Mouse (Mus musculus): ENCODE results near the gene Evi5. TPM values are rescaled to one million over a fixed set of nuclear protein-coding genes. Genes with fewer than 3 reads are reported as not detected.

Gene Evi5
- polyA plus RNA-seq, 1 experiment = 6.8 TPM

GRCm38 (mm10) chr5:107829998-107830560 lies 44.8 kb downstream of the Evi5 start, which contains the start of gene Ube2d2b:
Gene Ube2d2b (plus strand): TSS chr5:107830099.
- Histone ChIP-seq H3K79me3 (ENCODE audit: low read depth) (peaks cover 24% of the 10 kb centered on the region), H3K4me3 (ENCODE audit: insufficient read depth, poor library complexity, severe bottlenecking) (no peak within 1 kb of the TSS), H3K36me3 (ENCODE audit: control insufficient read depth, insufficient read depth) (peaks cover 9% of the 10 kb centered on the region), H3ac (ENCODE audit: control insufficient read depth, insufficient read length, low read depth) (no peak within 1 kb of the TSS), H3K79me2 (ENCODE audit: control insufficient read depth, insufficient read depth) (peaks cover 55% of the 10 kb centered on the region), H3K27me3 (ENCODE audit: control insufficient read depth, insufficient read depth, insufficient read length) (no peaks in the 10 kb centered on the region)
- TF ChIP-seq MYOD1 (IDR thresholded peaks at IDR 0.05; ENCODE audit: control insufficient read depth, insufficient read length, low read depth) = no peak
- no peak for TF ChIP-seq CTCF (IDR thresholded peaks at IDR 0.05; ENCODE audit: control insufficient read depth, insufficient read depth, insufficient read length)
- no peak for TF ChIP-seq MAX (IDR thresholded peaks at IDR 0.05)

- Histone ChIP-seq H3K36me3 (ENCODE audit: control insufficient read depth, insufficient read depth) (peaks cover 7% of the 10 kb centered on the region), H3K79me2 (ENCODE audit: control insufficient read depth, insufficient read depth) (peaks cover 36% of the 10 kb centered on the region), H3K4me3 (ENCODE audit: insufficient read depth, poor library complexity, severe bottlenecking) (no peak overlapping the region), H3ac (ENCODE audit: control insufficient read depth, insufficient read length, low read depth) (no peak overlapping the region), H3K27me3 (ENCODE audit: control insufficient read depth, insufficient read depth, insufficient read length) (no peaks in the 10 kb centered on the region), H3K79me3 (ENCODE audit: low read depth) (peaks cover 15% of the 10 kb centered on the region)
- TF ChIP-seq CTCF (IDR thresholded peaks at IDR 0.05; ENCODE audit: control insufficient read depth, insufficient read depth, insufficient read length) = no peak
- TF ChIP-seq USF1 (IDR thresholded peaks at IDR 0.05; ENCODE audit: low read depth) = no peak
- TF ChIP-seq FOSL1 (IDR thresholded peaks at IDR 0.05; ENCODE audit: insufficient read depth, low read length, poor library complexity, severe bottlenecking) = no peak
- no peak for TF ChIP-seq MAX (IDR thresholded peaks at IDR 0.05)
- TF ChIP-seq MYOG (IDR thresholded peaks at IDR 0.05; ENCODE audit: control insufficient read depth, extremely low read depth, insufficient read length) = no peak
- no peak for TF ChIP-seq CEBPB (IDR thresholded peaks at IDR 0.05; ENCODE audit: low read depth)
- no peak for TF ChIP-seq MYOD1 (IDR thresholded peaks at IDR 0.05; ENCODE audit: control insufficient read depth, insufficient read length, low read depth)
Observed at GRCm38 (mm10) chr5:107822521-107822920, 52.4 kb downstream of the Evi5 start.

- no peak overlapping the region for H3K4me3 ChIP-seq (ENCODE audit: insufficient read depth, poor library complexity, severe bottlenecking)
- no peak overlapping the region for H3ac ChIP-seq (ENCODE audit: control insufficient read depth, insufficient read length, low read depth)
- no peaks in the 10 kb centered on the region for H3K79me3 ChIP-seq (ENCODE audit: low read depth)
- H3K79me2 ChIP-seq (ENCODE audit: control insufficient read depth, insufficient read depth) = no peaks in the 10 kb centered on the region
- no peaks in the 10 kb centered on the region for H3K27me3 ChIP-seq (ENCODE audit: control insufficient read depth, insufficient read depth, insufficient read length)
- TF ChIP-seq MAX (IDR thresholded peaks at IDR 0.05) (no peak), MYOG (IDR thresholded peaks at IDR 0.05; ENCODE audit: control insufficient read depth, extremely low read depth, insufficient read length) (no peak), USF1 (IDR thresholded peaks at IDR 0.05; ENCODE audit: low read depth) (no peak), FOSL1 (IDR thresholded peaks at IDR 0.05; ENCODE audit: insufficient read depth, low read length, poor library complexity, severe bottlenecking) (no peak), MYOD1 (IDR thresholded peaks at IDR 0.05; ENCODE audit: control insufficient read depth, insufficient read length, low read depth) (no peak), CEBPB (IDR thresholded peaks at IDR 0.05; ENCODE audit: low read depth) (no peak), CTCF (IDR thresholded peaks at IDR 0.05; ENCODE audit: control insufficient read depth, insufficient read depth, insufficient read length) (no peak)
- H3K36me3 ChIP-seq (ENCODE audit: control insufficient read depth, insufficient read depth) = peaks cover 38% of the 10 kb centered on the region
Observed at GRCm38 (mm10) chr5:107814651-107815050, 60.3 kb downstream of the Evi5 start.

GRCm38 (mm10) chr5:107807496-107807895 lies 67.4 kb downstream of the Evi5 start:
- Histone ChIP-seq H3K79me3 (ENCODE audit: low read depth) (no peaks in the 10 kb centered on the region), H3K79me2 (ENCODE audit: control insufficient read depth, insufficient read depth) (no peaks in the 10 kb centered on the region), H3K36me3 (ENCODE audit: control insufficient read depth, insufficient read depth) (peaks cover 22% of the 10 kb centered on the region), H3ac (ENCODE audit: control insufficient read depth, insufficient read length, low read depth) (no peak overlapping the region), H3K27me3 (ENCODE audit: control insufficient read depth, insufficient read depth, insufficient read length) (no peaks in the 10 kb centered on the region), H3K4me3 (ENCODE audit: insufficient read depth, poor library complexity, severe bottlenecking) (no peak overlapping the region)
- TF ChIP-seq CEBPB (IDR thresholded peaks at IDR 0.05; ENCODE audit: low read depth) (no peak), MAX (IDR thresholded peaks at IDR 0.05) (no peak), CTCF (IDR thresholded peaks at IDR 0.05; ENCODE audit: control insufficient read depth, insufficient read depth, insufficient read length) (no peak), MYOD1 (IDR thresholded peaks at IDR 0.05; ENCODE audit: control insufficient read depth, insufficient read length, low read depth) (no peak), FOSL1 (IDR thresholded peaks at IDR 0.05; ENCODE audit: insufficient read depth, low read length, poor library complexity, severe bottlenecking) (no peak), MYOG (IDR thresholded peaks at IDR 0.05; ENCODE audit: control insufficient read depth, extremely low read depth, insufficient read length) (no peak), USF1 (IDR thresholded peaks at IDR 0.05; ENCODE audit: low read depth) (no peak)

- Histone ChIP-seq H3K4me3 (ENCODE audit: insufficient read depth, poor library complexity, severe bottlenecking) (no peak overlapping the region), H3ac (ENCODE audit: control insufficient read depth, insufficient read length, low read depth) (no peak overlapping the region), H3K79me3 (ENCODE audit: low read depth) (no peaks in the 10 kb centered on the region), H3K27me3 (ENCODE audit: control insufficient read depth, insufficient read depth, insufficient read length) (no peaks in the 10 kb centered on the region), H3K79me2 (ENCODE audit: control insufficient read depth, insufficient read depth) (no peaks in the 10 kb centered on the region), H3K36me3 (ENCODE audit: control insufficient read depth, insufficient read depth) (peaks cover 3% of the 10 kb centered on the region)
- TF ChIP-seq MYOD1 (IDR thresholded peaks at IDR 0.05; ENCODE audit: control insufficient read depth, insufficient read length, low read depth) = no peak
- no peak for TF ChIP-seq CEBPB (IDR thresholded peaks at IDR 0.05; ENCODE audit: low read depth)
- TF ChIP-seq MYOG (IDR thresholded peaks at IDR 0.05; ENCODE audit: control insufficient read depth, extremely low read depth, insufficient read length) = no peak
- no peak for TF ChIP-seq FOSL1 (IDR thresholded peaks at IDR 0.05; ENCODE audit: insufficient read depth, low read length, poor library complexity, severe bottlenecking)
- no peak for TF ChIP-seq USF1 (IDR thresholded peaks at IDR 0.05; ENCODE audit: low read depth)
- TF ChIP-seq CTCF (IDR thresholded peaks at IDR 0.05; ENCODE audit: control insufficient read depth, insufficient read depth, insufficient read length) = no peak
- TF ChIP-seq MAX (IDR thresholded peaks at IDR 0.05) = no peak
Observed at GRCm38 (mm10) chr5:107802621-107803020, 72.3 kb downstream of the Evi5 start.

GRCm38 (mm10) chr5:107801234-107801633 lies 73.7 kb downstream of the Evi5 start:
- Histone ChIP-seq H3K4me3 (ENCODE audit: insufficient read depth, poor library complexity, severe bottlenecking) (no peak overlapping the region), H3K79me2 (ENCODE audit: control insufficient read depth, insufficient read depth) (no peaks in the 10 kb centered on the region), H3K36me3 (ENCODE audit: control insufficient read depth, insufficient read depth) (peaks cover 10% of the 10 kb centered on the region), H3K79me3 (ENCODE audit: low read depth) (no peaks in the 10 kb centered on the region), H3K27me3 (ENCODE audit: control insufficient read depth, insufficient read depth, insufficient read length) (no peaks in the 10 kb centered on the region), H3ac (ENCODE audit: control insufficient read depth, insufficient read length, low read depth) (no peak overlapping the region)
- TF ChIP-seq MYOG (IDR thresholded peaks at IDR 0.05; ENCODE audit: control insufficient read depth, extremely low read depth, insufficient read length) (no peak), USF1 (IDR thresholded peaks at IDR 0.05; ENCODE audit: low read depth) (no peak), CTCF (IDR thresholded peaks at IDR 0.05; ENCODE audit: control insufficient read depth, insufficient read depth, insufficient read length) (no peak)
